Mouse (Mus musculus) cortical plate, adult 2 months (tissue): ENCODE measurements around the gene Kif26b. TPM values are rescaled to one million over a fixed set of nuclear protein-coding genes. Genes with fewer than 3 reads are reported as not detected.

Experiments used
- H3K27ac ChIP-seq: fragments of 200-500 bp; 2 replicates; pipeline ENCODE4 v1.5.1; 2012; ENCODE audit warnings: low read length, control low read depth, inconsistent platforms; ENCODE audit not compliant: insufficient read depth
- H3K4me1 ChIP-seq: fragments of 200-500 bp; 2 replicates; pipeline ENCODE4 v1.6.1; 2011; ENCODE audit warnings: low read length; ENCODE audit not compliant: control insufficient read depth, insufficient read depth
- H3K4me3 ChIP-seq: fragments of 200-500 bp; 2 replicates; pipeline ENCODE4 v1.5.1; 2011; ENCODE audit warnings: mild to moderate bottlenecking, low read length, control low read depth; ENCODE audit not compliant: insufficient read depth
- CTCF ChIP-seq: fragments of 200-500 bp; IDR thresholded peaks from 2 replicates; pipeline ENCODE4 v1.5.1; 2011; ENCODE audit warnings: mild to moderate bottlenecking, control low read depth, low read length; ENCODE audit not compliant: insufficient read depth; ENCODE audit errors: extremely low read depth
- POLR2A ChIP-seq: fragments of 200-500 bp; IDR thresholded peaks from 2 replicates; pipeline ENCODE4 v1.6.1; 2011; ENCODE audit warnings: mild to moderate bottlenecking, low read length, control low read depth; ENCODE audit not compliant: insufficient read depth; ENCODE audit errors: extremely low read depth
- polyA plus RNA-seq: library from polyadenylated mRNA; depleted of rRNA; stranded (reverse); fragments of >200 nt; gene quantifications from 2 replicates; pipeline ENCODE4 v1.2.3, GENCODE M21; 2012

Gene Kif26b
- polyA plus RNA-seq, 1 experiment, result 1.9 TPM

GRCm38 (mm10) chr1:178530301-178531078, 1.6 kb downstream of the Kif26b start:
- no peaks in the 10 kb centered on the region for H3K4me1 ChIP-seq
- TF ChIP-seq CTCF (peak; percentile 34; the same call in 1 of the 2 replicates), POLR2A (no peak)
- H3K27ac ChIP-seq, result no peak overlapping the region

DNA sequence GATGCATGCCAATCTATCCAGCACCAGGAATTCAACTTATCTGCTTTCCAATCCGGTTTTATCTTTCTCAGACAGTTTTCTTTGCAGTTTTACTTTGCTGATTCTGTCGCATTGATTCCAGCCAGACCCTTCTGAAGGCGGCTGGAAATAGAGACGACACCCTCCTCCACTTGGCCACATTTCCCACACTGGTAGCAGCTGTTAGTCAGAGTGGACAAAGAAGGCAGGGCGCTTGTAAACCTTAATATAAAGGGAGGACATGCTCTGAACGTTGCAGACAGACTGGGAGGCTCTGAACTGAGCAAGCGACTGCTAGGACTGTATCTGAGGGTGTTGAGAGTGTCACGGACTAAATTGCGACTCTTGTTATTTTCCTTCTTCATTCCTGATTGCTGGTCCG, 11.3 kb downstream of the Kif26b start:
- TF ChIP-seq POLR2A (no peak), CTCF (no peak)
- Histone ChIP-seq H3K27ac (no peak overlapping the region), H3K4me1 (no peaks in the 10 kb centered on the region), H3K4me3 (no peak overlapping the region)

More at GRCm38 (mm10) chr1:178530301-178531078, 1.6 kb downstream of the Kif26b start:
- peak overlapping the region; percentile 36 for H3K4me3 ChIP-seq

DNA sequence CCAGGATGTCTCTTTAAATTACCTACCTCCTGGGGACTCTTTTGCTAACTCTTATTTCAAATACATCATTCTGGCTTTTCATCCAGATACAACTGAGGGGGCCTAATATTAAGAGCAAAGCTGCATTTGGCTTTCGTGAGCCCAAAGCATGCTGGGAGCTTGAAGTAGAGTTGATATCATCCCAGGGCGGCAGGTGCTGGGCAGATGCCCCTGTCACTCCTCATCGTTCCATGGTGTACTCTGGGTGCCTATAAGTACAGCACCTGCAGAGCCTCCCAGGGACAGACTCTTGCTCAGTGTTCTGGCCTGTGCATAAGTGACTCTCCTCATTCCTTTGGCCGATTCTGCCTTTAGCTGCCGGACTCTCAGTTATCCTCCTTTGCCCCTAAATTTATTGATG, 13.5 kb downstream of the Kif26b start:
- no peak overlapping the region for H3K4me3 ChIP-seq
- H3K27ac ChIP-seq, result no peak overlapping the region
- H3K4me1 ChIP-seq, result no peaks in the 10 kb centered on the region
- TF ChIP-seq POLR2A (no peak), CTCF (no peak)

- Histone ChIP-seq H3K4me3 (no peak overlapping the region), H3K27ac (no peak overlapping the region), H3K4me1 (no peaks in the 10 kb centered on the region)
- no peak for TF ChIP-seq CTCF
- no peak for TF ChIP-seq POLR2A
These were observed 14.3 kb downstream of the Kif26b start for GRCm38 (mm10) chr1:178542990-178543944.

GRCm38 (mm10) chr1:178544585-178544984, 15.7 kb downstream of the Kif26b start:
- Histone ChIP-seq H3K4me1 (no peaks in the 10 kb centered on the region), H3K27ac (no peak overlapping the region), H3K4me3 (no peak overlapping the region)
- no peak for TF ChIP-seq POLR2A
- no peak for TF ChIP-seq CTCF

DNA sequence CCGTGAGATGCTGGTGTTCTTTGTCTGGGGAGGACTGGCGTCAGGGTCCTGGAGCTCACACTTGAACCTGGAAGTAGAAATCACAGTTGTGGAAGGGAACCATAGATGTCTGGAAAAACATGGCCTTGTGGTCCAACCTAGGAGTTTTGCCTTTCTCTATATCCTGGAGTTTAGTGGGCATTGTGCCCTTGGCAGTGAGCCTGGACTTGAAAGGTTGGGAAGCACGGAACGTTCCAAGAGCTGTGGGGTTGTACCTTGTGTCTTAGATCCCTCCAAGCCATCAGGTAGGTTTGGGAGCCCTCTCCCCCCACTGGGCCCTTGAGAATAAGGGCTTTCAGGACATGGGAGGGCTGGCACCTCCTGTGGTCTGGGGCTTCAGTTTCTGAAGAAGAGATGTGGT, 20.7 kb downstream of the Kif26b start:
- Histone ChIP-seq H3K4me3 (no peak overlapping the region), H3K4me1 (no peaks in the 10 kb centered on the region), H3K27ac (no peak overlapping the region)
- no peak for TF ChIP-seq POLR2A
- TF ChIP-seq CTCF, result no peak

GRCm38 (mm10) chr1:178550477-178551047, 21.6 kb downstream of the Kif26b start:
- Histone ChIP-seq H3K4me1 (no peaks in the 10 kb centered on the region), H3K27ac (no peak overlapping the region), H3K4me3 (no peak overlapping the region)
- TF ChIP-seq POLR2A, result no peak
- TF ChIP-seq CTCF, result no peak

DNA sequence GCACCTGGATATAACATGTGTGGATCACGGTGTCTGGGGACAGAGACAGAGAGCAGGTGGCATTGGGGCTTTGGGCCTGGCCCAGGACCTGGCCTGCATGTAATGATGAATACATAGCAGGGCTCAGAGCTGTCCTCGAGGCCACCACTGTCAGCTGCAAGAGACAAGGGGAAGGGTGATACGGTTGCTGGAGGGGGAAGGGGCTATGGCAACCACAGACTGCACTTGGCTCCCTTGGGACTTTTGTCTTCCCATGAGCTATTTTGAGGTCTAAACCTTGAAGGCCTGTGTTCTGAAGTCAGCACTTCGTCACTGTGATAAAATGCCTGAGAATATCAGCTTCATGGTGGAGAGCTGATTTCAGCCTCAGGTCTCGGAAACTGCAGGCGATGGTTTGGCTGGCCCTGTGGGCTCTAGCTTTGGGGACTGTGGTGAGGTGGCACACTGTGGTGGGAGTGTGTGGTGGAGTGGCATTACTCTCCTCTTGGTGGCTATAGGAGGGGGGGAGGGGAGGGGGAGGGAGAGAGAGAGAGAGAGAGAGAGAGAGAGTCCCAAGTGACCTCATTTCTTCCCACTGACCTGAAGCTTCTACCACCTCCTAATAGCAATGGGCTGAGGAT, 23.5 kb downstream of the Kif26b start:
- H3K27ac ChIP-seq, result no peak overlapping the region
- no peaks in the 10 kb centered on the region for H3K4me1 ChIP-seq
- TF ChIP-seq CTCF (no peak), POLR2A (no peak)
- H3K4me3 ChIP-seq, result no peak overlapping the region

GRCm38 (mm10) chr1:178552898-178553284, 24.0 kb downstream of the Kif26b start:
- Histone ChIP-seq H3K4me3 (no peak overlapping the region), H3K27ac (no peak overlapping the region), H3K4me1 (no peaks in the 10 kb centered on the region)
- TF ChIP-seq POLR2A, result no peak
